Mouse (Mus musculus) liver, embryonic 14.5 days (tissue): ENCODE data around the gene Slc25a5.
A peak's percentile ranks its signal among the peaks of the same experiment; 100 is the strongest.

Experiments used
- CTCF ChIP-seq: IDR thresholded peaks from 2 replicates; pipeline ENCODE4 v1.5.1; 2016; ENCODE audit warnings: antibody characterized with exemption, low read depth, control low read depth
- EP300 ChIP-seq: IDR thresholded peaks from 2 replicates; pipeline ENCODE4 v1.6.1; 2016; ENCODE audit warnings: antibody characterized with exemption, low read depth

- TF ChIP-seq EP300 (no peak), CTCF (peak; percentile 85)
These were observed 721 bp downstream of the Slc25a5 start for GRCm38 (mm10) chrX:36796163-36796581.
